Mouse (Mus musculus) hindbrain, embryonic 12.5 days (tissue): ENCODE data around the gene Dlgap4. TPM values are rescaled to one million over a fixed set of nuclear protein-coding genes. Genes with fewer than 3 reads are reported as not detected.

Experiments used
- ATAC-seq: fragments of 200-750 bp; cut with Nextera tagmentation; 2 replicates; pipeline ENCODE4 v1.8.0; 2017; ENCODE audit warnings: moderate TSS enrichment; ENCODE audit not compliant: low FRiP score
- H3K27ac ChIP-seq: fragments of 300-500 bp; sonication (generic); 2 replicates; pipeline ENCODE4 v1.5.1; 2016; ENCODE audit warnings: mild to moderate bottlenecking
- H3K27me3 ChIP-seq: fragments of 300-500 bp; sonication (generic); 2 replicates; pipeline ENCODE4 v1.6.1; 2016; ENCODE audit warnings: mild to moderate bottlenecking
- H3K36me3 ChIP-seq: fragments of 300-500 bp; sonication (generic); 2 replicates; pipeline ENCODE4 v1.6.1; 2016; ENCODE audit warnings: mild to moderate bottlenecking
- H3K4me1 ChIP-seq: fragments of 300-500 bp; sonication (generic); 2 replicates; pipeline ENCODE4 v1.6.1; 2016
- H3K4me2 ChIP-seq: fragments of 300-500 bp; sonication (generic); replicated peaks from 2 replicates; pipeline ENCODE4 v1.6.1; 2016; ENCODE audit warnings: mild to moderate bottlenecking
- H3K4me3 ChIP-seq: fragments of 300-500 bp; sonication (generic); 2 replicates; pipeline ENCODE4 v1.5.1; 2016; ENCODE audit warnings: mild to moderate bottlenecking
- H3K9ac ChIP-seq: fragments of 300-500 bp; sonication (generic); 2 replicates; pipeline ENCODE4 v1.6.1; 2016; ENCODE audit warnings: mild to moderate bottlenecking, moderate library complexity
- H3K9me3 ChIP-seq: fragments of 300-500 bp; sonication (generic); replicated peaks from 2 replicates; pipeline ENCODE4 v1.6.1; 2016; ENCODE audit warnings: mild to moderate bottlenecking
- WGBS: fragments of 180-500 bp; shearing (Covaris S2); methylation state at CpG from one replicate; pipeline ENCODE4 v1.1.7; 2016; 5-methylcytosine and 5-hydroxymethylcytosine counted together
- polyA plus RNA-seq: library from polyadenylated mRNA; unstranded; fragments of >200 nt; fragmentation: Nextera tagmentation; extraction: Ambion mirVana; gene quantifications from 2 replicates; pipeline ENCODE4 v1.2.1, GENCODE M21; 2016

The Dlgap4 gene
- polyA plus RNA-seq, 1 experiment from 2014 or later, result 202 TPM

GRCm38 (mm10) chr2:156664993-156665518, 51.6 kb downstream of the Dlgap4 start:
- Histone ChIP-seq H3K36me3 (no peaks in the 10 kb centered on the region), H3K9ac (no peak overlapping the region), H3K4me3 (no peak overlapping the region), H3K4me1 (peaks cover 26% of the 10 kb centered on the region), H3K9me3 (no peaks in the 10 kb centered on the region), H3K4me2 (no peak overlapping the region), H3K27ac (no peak overlapping the region), H3K27me3 (peaks cover 4% of the 10 kb centered on the region; the same call in 1 of the 2 replicates)
- no peak for ATAC-seq
- 82% methylated on average over 8 of the region's 8 CpGs for WGBS

DNA sequence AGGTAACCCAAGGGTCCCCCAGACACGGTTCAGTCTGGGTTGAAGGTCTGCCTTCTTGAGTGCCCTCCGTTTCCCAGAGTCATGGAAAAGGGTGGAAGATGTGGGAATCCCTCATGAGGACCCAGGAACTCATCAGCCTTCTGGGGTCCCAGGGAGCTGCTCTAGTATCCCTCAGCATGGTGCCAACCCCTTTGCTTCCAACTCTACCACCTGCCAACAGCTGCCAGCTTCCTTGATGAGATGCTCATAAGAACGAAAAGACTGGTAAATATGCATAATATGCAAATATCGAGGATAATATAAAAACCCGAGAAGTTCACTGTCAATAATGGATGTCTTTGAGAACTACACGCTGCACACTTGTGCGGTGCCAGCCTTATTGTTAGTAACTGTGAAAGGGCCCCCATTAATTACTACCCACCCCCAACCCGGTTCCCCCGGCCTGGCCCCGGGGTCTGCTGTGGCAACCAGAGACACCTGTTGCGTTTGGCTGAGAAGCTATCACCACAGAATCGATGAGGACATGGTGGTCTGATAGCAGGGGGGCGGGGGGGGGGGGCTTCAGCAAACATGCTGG, 52.2 kb downstream of the Dlgap4 start:
- H3K4me3 ChIP-seq, result no peak overlapping the region
- no peak overlapping the region for H3K9ac ChIP-seq
- no peak overlapping the region for H3K27ac ChIP-seq
- H3K36me3 ChIP-seq, result no peaks in the 10 kb centered on the region
- peaks cover 4% of the 10 kb centered on the region; the same call in 1 of the 2 replicates for H3K27me3 ChIP-seq
- ATAC-seq, result peak; percentile 47
- peaks cover 26% of the 10 kb centered on the region for H3K4me1 ChIP-seq
- WGBS, result 69% methylated on average over 13 of the region's 13 CpGs
- H3K4me2 ChIP-seq, result no peak overlapping the region
- H3K9me3 ChIP-seq, result no peaks in the 10 kb centered on the region

DNA sequence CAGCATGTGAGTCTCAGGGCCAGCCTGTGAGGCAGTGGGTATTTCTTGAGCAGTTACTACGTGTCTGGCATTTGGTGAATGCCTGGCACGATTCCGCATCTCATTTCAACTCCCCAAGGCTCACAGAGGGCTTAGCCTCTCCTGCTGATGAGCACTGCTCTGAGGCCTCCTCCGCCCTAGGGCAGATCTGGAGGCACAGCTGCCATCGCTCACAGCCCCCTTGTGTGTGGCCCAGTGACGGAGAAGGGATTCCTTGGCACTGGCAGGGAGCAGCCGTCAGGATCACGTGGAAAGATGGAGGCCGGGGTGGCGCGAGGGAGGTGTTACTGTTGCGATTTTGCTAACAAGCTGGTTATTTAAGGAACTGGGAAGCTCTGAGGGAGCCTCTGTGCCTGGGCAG, 52.7 kb downstream of the Dlgap4 start:
- Histone ChIP-seq H3K4me1 (peaks cover 26% of the 10 kb centered on the region), H3K9ac (no peak overlapping the region), H3K36me3 (no peaks in the 10 kb centered on the region), H3K27ac (0 out of 2 replicates have a peak overlapping the region, but pooled peaks have one; percentile 35), H3K9me3 (no peaks in the 10 kb centered on the region), H3K4me2 (no peak overlapping the region), H3K27me3 (peaks cover 4% of the 10 kb centered on the region; the same call in 1 of the 2 replicates), H3K4me3 (no peak overlapping the region)
- 34% methylated on average over 12 of the region's 12 CpGs for WGBS
- peak; percentile 81 for ATAC-seq

DNA sequence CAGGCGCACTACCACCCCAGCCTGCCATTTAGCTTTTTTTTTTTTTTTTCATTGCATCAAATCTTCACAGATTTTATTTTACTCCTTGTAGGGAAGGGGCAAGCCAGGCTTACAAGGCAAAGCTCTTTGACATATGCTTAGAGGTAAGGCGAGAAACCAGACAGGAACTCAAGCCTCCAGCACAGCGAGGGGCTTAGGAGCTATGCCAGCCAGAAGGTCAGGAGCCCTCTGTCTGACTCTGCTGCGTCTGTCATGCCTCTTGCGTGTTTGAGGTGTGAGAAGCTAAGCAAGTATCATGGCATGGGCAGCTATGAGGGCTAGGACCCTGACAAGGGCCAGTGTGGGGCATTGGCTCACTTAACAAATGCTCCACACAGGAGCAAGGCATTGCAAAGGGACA, 53.8 kb downstream of the Dlgap4 start:
- peaks cover 4% of the 10 kb centered on the region; the same call in 1 of the 2 replicates for H3K27me3 ChIP-seq
- H3K9me3 ChIP-seq, result no peaks in the 10 kb centered on the region
- H3K4me3 ChIP-seq, result no peak overlapping the region
- H3K9ac ChIP-seq, result no peak overlapping the region
- H3K4me2 ChIP-seq, result no peak overlapping the region
- peaks cover 26% of the 10 kb centered on the region for H3K4me1 ChIP-seq
- H3K27ac ChIP-seq, result no peak overlapping the region
- no peaks in the 10 kb centered on the region for H3K36me3 ChIP-seq
- ATAC-seq, result no peak
- WGBS, result 85% methylated on average over 5 of the region's 5 CpGs

DNA sequence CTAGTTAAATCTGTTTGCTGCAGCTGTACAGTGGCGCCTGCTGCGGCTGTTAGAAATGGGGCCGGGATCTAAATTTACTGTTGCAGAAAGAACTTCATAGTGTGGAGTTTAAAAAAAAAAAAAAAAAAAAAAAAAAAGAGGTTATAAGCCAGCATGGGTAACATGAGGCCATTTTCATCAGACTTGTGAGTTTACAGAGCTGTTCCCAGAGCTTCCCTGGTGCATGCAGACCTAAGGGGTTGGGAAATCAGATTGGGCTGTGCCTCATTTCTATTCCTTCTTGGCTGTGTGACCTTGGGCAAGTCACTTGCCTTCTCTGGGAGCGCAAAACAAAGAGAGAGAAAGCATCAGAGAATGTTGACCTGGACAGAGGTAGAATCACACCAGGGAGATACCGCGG, 55.1 kb downstream of the Dlgap4 start:
- H3K4me3 ChIP-seq, result no peak overlapping the region
- no peaks in the 10 kb centered on the region for H3K36me3 ChIP-seq
- H3K27ac ChIP-seq, result no peak overlapping the region
- no peaks in the 10 kb centered on the region for H3K27me3 ChIP-seq
- no peak overlapping the region for H3K9ac ChIP-seq
- no peaks in the 10 kb centered on the region for H3K9me3 ChIP-seq
- no peak overlapping the region for H3K4me2 ChIP-seq
- peaks cover 26% of the 10 kb centered on the region for H3K4me1 ChIP-seq
- ATAC-seq, result no peak
- 92% methylated on average over 6 of the region's 6 CpGs for WGBS

- Histone ChIP-seq H3K4me3 (no peak overlapping the region), H3K9me3 (no peaks in the 10 kb centered on the region), H3K9ac (no peak overlapping the region), H3K4me2 (no peak overlapping the region), H3K4me1 (no peaks in the 10 kb centered on the region), H3K27me3 (no peaks in the 10 kb centered on the region), H3K36me3 (no peaks in the 10 kb centered on the region), H3K27ac (no peak overlapping the region)
- ATAC-seq, result no peak
- 84% methylated on average over 10 of the region's 10 CpGs for WGBS
Observed at GRCm38 (mm10) chr2:156673307-156673706, 59.8 kb downstream of the Dlgap4 start.

- no peak overlapping the region for H3K4me3 ChIP-seq
- no peak for ATAC-seq
- no peak overlapping the region for H3K9ac ChIP-seq
- H3K27me3 ChIP-seq, result no peaks in the 10 kb centered on the region
- 76% methylated on average over 8 of the region's 8 CpGs for WGBS
- peaks cover 5% of the 10 kb centered on the region; the same call in 1 of the 2 replicates for H3K4me1 ChIP-seq
- H3K36me3 ChIP-seq, result no peaks in the 10 kb centered on the region
- no peak overlapping the region for H3K4me2 ChIP-seq
- no peak overlapping the region for H3K27ac ChIP-seq
- no peaks in the 10 kb centered on the region for H3K9me3 ChIP-seq
Observed at GRCm38 (mm10) chr2:156673881-156674669, 60.6 kb downstream of the Dlgap4 start.

DNA sequence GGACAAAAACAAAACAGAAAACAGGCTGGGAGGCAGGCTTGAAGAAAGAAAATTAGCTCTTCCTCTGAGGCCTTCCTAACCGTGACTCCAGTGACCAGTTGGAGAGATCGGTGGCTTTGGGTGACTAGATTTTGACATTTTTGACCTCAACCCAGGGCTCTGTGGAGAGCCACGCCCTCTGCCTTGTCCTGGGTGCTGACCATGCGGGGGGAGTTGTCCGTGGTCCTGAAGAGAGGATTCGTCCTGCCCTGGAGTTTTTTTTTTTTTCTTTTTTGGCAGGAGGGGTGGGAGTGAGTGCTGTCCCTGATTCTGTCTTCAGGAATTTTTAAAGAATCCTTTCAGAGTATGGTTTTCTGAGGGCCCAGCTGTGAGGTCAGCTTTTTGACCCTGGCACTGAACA, 63.4 kb downstream of the Dlgap4 start:
- WGBS, result 21% methylated on average over 6 of the region's 6 CpGs
- Histone ChIP-seq H3K4me2 (no peak overlapping the region), H3K4me3 (no peak overlapping the region), H3K27me3 (no peaks in the 10 kb centered on the region), H3K27ac (no peak overlapping the region), H3K36me3 (no peaks in the 10 kb centered on the region), H3K9me3 (no peaks in the 10 kb centered on the region), H3K9ac (no peak overlapping the region), H3K4me1 (peaks cover 12% of the 10 kb centered on the region; the same call in 1 of the 2 replicates)
- ATAC-seq, result no peak

DNA sequence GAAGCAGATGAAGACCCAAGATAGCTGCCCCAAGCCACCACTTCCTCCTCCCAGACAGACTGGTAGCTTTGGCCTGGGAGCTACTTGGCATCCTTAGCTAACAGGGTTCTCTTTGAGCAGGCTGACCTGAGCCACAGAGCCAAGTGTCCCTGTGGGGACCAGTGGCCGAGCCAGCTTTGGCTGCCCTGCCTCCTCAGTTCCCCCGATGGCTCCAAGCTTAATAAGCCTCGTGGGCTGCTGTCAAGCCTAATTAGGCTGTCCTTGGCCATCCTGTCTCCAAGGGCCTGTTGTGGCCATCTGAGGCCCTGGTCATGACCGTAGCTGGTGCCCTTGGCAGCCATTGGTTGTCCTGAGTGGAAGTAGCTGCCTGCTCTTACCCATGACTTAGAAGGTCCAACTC, 64.6 kb downstream of the Dlgap4 start:
- no peaks in the 10 kb centered on the region for H3K27me3 ChIP-seq
- peaks cover 12% of the 10 kb centered on the region; the same call in 1 of the 2 replicates for H3K4me1 ChIP-seq
- H3K27ac ChIP-seq, result no peak overlapping the region
- WGBS, result 58% methylated on average over 4 of the region's 4 CpGs
- no peaks in the 10 kb centered on the region for H3K9me3 ChIP-seq
- no peak overlapping the region for H3K9ac ChIP-seq
- no peaks in the 10 kb centered on the region for H3K36me3 ChIP-seq
- no peak overlapping the region for H3K4me2 ChIP-seq
- H3K4me3 ChIP-seq, result no peak overlapping the region
- no peak for ATAC-seq

GRCm38 (mm10) chr2:156682965-156683364, 69.5 kb downstream of the Dlgap4 start:
- no peaks in the 10 kb centered on the region for H3K9me3 ChIP-seq
- no peak for ATAC-seq

GRCm38 (mm10) chr2:156685999-156686398, 72.5 kb downstream of the Dlgap4 start:
- no peak overlapping the region for H3K27ac ChIP-seq
- peaks cover 15% of the 10 kb centered on the region; the same call in 1 of the 2 replicates for H3K27me3 ChIP-seq
- no peak for ATAC-seq
- H3K4me3 ChIP-seq, result no peak overlapping the region
- H3K36me3 ChIP-seq, result no peaks in the 10 kb centered on the region
- peaks cover 8% of the 10 kb centered on the region for H3K4me1 ChIP-seq
- no peaks in the 10 kb centered on the region for H3K9me3 ChIP-seq
- 79% methylated on average over 14 of the region's 14 CpGs for WGBS
- H3K4me2 ChIP-seq, result no peak overlapping the region
- no peak overlapping the region for H3K9ac ChIP-seq

More at GRCm38 (mm10) chr2:156682965-156683364, 69.5 kb downstream of the Dlgap4 start:
- no peak overlapping the region for H3K27ac ChIP-seq
- 64% methylated on average over 12 of the region's 12 CpGs for WGBS
- no peaks in the 10 kb centered on the region for H3K36me3 ChIP-seq
- H3K27me3 ChIP-seq, result peaks cover 4% of the 10 kb centered on the region; the same call in 1 of the 2 replicates
- H3K9ac ChIP-seq, result peak overlapping the region; percentile 13; the same call in 1 of the 2 replicates
- no peak overlapping the region for H3K4me3 ChIP-seq
- peaks cover 12% of the 10 kb centered on the region; the same call in 1 of the 2 replicates for H3K4me1 ChIP-seq
- H3K4me2 ChIP-seq, result no peak overlapping the region

DNA sequence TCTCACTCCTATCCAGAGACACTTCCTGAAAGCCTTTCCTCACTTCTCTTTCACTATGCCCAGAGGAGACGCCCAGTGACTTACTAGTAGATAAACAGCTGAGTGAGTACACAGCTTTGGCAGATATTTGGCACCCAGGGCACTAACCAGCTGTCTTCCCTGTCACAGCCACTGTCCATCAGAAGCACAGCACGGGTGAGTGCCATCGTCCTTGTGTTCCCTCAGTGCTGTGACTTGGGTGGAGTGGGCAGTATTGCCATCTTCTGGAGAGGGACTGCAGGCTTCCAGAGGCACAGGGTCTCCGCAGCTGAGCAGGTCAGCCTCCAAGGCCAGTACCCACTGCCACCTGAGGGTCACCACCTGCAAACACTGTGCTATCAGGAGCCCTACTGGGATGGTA, 73.2 kb downstream of the Dlgap4 start:
- Histone ChIP-seq H3K4me3 (no peak overlapping the region), H3K9me3 (no peaks in the 10 kb centered on the region), H3K4me1 (peaks cover 9% of the 10 kb centered on the region), H3K27me3 (peaks cover 15% of the 10 kb centered on the region; the same call in 1 of the 2 replicates), H3K27ac (no peak overlapping the region), H3K4me2 (no peak overlapping the region), H3K36me3 (no peaks in the 10 kb centered on the region), H3K9ac (no peak overlapping the region)
- WGBS, result 76% methylated on average over 4 of the region's 4 CpGs
- ATAC-seq, result no peak
